Mouse (Mus musculus) liver, adult 2 months (tissue): Measurements from ENCODE around the gene Tspan32.

Experiments used
- CTCF ChIP-seq: fragments of 200-500 bp; IDR thresholded peaks from 2 replicates; pipeline ENCODE4 v1.5.1; 2011; ENCODE audit warnings: low read depth, low read length, control low read depth
- POLR2A ChIP-seq: fragments of 200-500 bp; IDR thresholded peaks from 2 replicates; pipeline ENCODE4 v1.6.1; 2011; ENCODE audit warnings: low read length, control low read depth; ENCODE audit not compliant: insufficient read depth; ENCODE audit errors: extremely low read depth

DNA sequence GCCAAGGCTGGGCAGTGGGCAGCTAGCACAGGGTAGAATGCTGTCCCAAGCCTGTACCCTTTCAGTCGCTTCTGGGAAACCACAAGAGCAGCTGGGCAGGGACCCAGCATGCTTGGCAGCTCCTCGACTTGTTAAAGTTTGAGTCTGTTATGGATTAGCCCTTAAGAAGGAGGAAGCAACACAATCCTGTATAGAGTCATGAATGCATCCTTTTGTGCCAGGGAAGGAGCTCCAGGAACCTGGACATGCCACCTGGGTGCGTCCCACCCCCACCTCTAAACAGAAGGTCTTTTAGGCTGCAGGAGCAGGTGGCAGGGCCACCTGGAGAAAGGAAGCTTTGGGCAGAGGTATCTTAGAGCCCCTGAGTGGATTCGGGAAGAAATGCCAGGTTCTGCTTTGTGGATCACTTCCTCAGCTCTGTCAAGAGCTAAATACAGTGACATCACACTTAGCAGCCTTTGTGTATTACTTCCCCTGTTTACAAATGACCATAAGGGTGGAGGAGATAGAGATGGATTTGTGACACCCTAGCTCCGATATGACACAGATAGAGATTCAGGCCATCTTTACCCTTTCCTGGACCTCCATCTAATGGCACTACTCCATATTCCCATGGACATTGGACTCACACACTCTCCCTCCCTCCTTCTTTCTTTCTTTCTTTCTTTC, 54.5 kb downstream of the Tspan32 start:
- no peak for TF ChIP-seq POLR2A
- TF ChIP-seq CTCF, result no peak
